Mouse (Mus musculus) right cerebral cortex, postnatal 10 days (tissue): ENCODE measurements at regions not wholly inside any gene's neighbourhood (a gene's known extent, or its start where the extent isn't known, plus 50 kb on each side); places are given as distances from the start of the nearest gene placed in this dataset.

Experiments used
- DNase-seq, 2 experiments: peaks; one replicate each; pipeline ENCODE4 v3.0.0; 2021; ENCODE audit warnings: low spot score in 2 of 2

DNA sequence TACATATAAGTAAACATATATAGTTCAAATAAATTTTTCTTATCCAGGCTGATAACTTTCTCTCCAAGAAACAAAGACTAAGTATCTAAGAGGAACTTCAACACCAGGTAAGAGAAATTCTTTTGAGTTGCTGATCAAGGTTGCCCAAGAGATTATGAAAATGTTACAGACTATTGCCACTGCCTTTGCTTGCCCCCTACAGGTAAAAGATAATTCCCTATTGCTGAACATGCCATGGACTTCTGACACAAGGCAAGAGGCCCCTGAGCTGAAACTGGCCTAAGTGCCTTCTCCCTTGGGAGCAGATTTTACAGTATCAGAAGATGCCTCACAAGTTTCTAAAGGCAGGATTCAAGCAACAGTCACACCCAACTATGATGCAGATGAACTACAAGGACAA, 2914.2 kb upstream of the Gm6569 start:
- DNase-seq, result no peak

GRCm38 (mm10) chr15:70920862-70921261, 2913.5 kb upstream of the Gm6569 start:
- DNase-seq, result peak; percentile 77 to 88
